Mouse (Mus musculus): ENCODE data around the gene Polr2b.

DNA sequence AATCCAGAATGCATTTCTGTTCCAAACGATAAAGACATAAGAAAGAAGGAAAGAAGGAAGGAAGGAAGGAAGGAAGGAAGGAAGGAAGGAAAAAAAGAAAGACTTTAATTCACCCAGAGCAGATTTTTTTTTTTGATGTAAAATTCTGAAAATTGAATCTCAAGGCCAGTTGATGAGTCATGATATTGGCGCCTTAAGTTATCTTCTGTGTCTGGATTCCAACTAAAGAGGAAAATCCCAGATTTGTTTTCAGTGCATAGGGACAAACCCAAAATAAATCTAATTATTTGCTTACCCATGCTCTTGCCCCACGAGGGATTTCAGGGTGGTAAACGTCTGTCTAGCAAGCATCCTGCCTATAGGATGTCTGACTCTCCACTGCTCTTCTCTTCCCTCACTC lies 51.1 kb downstream of the Polr2b start:
- TF ChIP-seq POLR2A (IDR thresholded peaks at IDR 0.05; ENCODE audit: borderline replicate concordance, extremely low read depth, insufficient read depth, insufficient read length, poor library complexity, severe bottlenecking) (no peak), CTCF (IDR thresholded peaks at IDR 0.05; ENCODE audit: borderline replicate concordance, extremely low read depth, insufficient read depth, insufficient read length) (no peak)

Measured in brain, embryonic 14.5 days (tissue).